Mouse (Mus musculus) spleen, embryonic (tissue): ENCODE results near the gene Mrpl43.
"Not testable (repeated sequence)": the region's sequence is repeated elsewhere in the genome, so short reads cannot be mapped to it uniquely, and the experiment has no call there.

Experiments used
- CTCF ChIA-PET: fragments of 350-600 bp; sonication (Branson Sonifier 250); formaldehyde crosslinking; loops from one replicate; lab custom pipeline; 2022; lab: Charles Lee

The Mrpl43 gene

DNA sequence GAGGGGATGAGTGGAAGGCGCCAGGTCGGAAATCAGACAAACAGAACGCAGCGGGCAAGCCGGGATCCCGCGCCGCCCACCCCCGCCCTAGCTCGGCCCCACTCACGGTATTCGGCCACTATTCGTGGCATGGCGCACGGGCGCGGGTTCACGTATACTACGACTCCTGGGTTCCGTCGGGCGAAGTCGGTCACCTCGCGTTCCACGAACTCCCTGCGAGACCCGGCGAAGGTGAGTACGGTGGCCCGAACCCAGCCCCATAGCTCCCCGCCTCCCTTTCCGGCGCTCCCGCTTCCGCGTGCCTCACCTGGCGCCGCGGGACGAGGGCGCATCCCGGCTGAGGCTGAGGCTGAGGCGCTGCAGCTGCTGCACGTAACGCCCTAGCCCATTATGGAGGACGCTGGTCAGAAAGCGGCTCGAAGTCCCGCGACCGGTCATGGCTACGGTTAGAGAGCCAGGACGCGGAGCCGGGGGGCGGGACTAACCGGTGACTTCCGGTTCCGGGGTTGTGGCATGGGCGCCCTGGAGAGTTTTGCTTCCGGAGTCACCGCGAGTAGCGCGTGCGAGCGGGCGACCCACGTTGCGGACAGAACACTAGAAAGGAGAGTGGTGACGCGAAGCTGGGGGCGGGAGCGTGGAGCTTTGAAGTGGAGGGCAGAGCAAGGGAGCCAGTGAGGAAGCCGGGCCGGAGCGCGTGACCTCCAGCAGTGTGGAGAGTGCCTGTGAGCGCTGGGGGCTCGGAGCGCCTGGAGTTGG lies at the start of gene Mrpl43:
Gene Mrpl43 (minus strand): TSS at position 486 of the 756 bp plus-strand sequence.
- CTCF ChIA-PET, result interaction anchor here (0.6 to 1.2 kb wide), 5 partner anchors 25 to 597 kb away, joined by 3 read pairs; partner anchors contain the start of gene Kazald1

DNA sequence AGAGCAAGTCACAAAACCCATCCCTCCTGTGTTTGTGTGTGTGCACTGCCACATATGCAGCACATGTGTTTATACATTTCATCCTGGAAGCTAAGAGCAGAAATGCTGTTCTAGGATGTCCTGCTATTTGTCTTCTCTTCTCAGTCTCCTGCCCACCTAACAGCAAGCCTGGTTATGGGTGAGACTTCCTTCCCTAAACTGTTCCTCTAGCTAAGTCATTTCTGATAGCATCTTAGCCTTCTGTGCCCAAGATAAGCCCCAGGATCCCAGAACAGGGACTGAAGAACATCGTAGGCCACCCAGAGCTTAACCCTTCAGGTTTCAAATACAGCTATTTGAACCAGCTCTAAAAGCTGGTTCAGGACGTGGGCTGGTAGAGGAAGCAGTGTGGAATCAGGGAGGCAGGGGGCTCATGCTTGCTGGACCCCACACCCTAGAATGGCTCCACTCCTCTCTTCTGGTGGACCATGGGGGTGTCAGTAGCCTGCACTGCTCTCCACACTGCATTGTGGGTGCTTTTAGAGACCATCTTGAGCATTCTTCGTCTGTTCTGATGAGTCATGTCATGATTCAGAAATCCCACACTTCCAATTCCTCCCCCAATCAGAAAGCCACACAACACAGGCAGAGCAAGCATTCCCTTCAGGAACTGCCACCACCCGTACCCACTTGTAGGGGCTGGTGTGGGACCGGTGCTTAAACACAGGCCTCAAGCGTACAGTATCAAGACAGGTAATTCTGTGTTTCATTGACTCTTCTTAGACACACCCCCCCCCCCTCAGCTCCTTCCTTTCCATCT lies 48.8 kb upstream of the Mrpl43 start:
- CTCF ChIA-PET, result interaction anchor here (0.6 kb wide), 3 partner anchors 38 to 1550 kb away, joined by 3 to 4 read pairs (median 3); no protein-coding TSS in a partner anchor

DNA sequence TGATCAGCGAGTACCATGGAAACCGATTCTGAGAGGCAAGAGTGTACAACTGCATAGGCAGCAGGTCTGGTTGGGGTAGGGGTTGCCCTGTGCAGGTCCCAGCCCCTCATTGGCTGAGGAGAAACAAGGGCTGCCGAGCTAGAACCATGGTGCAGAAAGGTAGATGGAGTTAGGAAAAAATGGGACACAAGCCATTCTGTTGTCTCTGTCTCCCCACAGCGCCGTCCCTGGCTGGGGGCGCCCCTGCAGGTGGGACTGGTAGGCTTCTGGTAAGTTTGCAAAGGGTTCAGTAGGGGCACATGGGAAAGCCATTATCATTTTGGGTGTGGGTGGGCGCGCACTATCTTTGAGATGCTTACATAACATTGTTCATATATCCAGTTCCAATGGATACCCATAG lies 47.2 kb upstream of the Mrpl43 start:
- CTCF ChIA-PET, result no interaction called here

DNA sequence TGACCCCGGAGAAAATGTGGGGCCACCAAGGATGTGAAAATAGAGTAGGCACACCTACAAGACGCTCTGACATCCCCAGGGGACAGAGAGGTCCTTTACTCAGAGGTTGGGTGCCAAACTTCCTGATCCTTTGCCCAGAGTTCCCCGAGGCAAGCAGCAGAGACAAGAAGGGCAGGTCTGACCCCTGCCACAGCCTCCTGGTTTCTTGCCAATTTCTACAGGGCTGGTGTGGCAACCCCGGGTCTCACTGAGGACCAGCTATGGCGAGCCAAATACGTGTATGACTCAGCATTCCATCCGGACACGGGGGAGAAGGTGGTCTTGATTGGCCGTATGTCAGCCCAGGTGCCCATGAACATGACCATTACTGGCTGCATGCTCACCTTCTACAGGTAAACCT lies 43.3 kb upstream of the Mrpl43 start:
- CTCF ChIA-PET, result no interaction called here

DNA sequence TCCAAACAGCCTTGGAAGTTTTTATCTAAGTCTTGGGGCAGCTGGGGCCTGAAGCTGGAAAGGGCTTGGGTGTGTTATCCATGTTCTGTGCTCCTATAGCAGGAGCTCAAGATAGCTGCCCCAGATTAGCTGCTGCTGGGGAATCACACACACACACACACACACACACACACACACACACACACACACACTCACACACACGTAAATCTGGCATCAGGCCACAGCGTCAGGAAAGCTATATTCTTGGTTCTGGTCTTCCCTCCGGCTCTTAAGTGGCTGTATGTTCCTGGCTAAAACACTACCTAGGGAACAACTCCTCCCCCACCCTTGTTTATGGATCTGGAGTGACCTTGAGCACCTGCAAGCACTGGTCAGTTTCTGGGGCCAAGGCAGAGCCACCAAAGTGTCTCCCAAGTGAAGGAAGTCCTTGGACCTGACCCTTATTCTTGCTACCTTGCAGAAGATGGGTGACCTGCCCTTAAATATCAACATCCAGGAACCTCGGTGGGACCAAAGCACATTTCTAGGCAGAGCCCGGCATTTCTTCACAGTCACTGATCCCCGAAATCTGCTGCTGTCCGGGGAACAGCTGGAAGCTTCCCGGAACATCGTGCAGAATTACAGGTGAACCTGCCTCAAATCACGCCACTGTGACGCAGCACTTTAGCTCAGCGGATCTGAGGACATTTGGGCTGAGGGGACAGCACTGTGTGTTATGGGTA lies 42.6 kb upstream of the Mrpl43 start:
- CTCF ChIA-PET, result no interaction called here

DNA sequence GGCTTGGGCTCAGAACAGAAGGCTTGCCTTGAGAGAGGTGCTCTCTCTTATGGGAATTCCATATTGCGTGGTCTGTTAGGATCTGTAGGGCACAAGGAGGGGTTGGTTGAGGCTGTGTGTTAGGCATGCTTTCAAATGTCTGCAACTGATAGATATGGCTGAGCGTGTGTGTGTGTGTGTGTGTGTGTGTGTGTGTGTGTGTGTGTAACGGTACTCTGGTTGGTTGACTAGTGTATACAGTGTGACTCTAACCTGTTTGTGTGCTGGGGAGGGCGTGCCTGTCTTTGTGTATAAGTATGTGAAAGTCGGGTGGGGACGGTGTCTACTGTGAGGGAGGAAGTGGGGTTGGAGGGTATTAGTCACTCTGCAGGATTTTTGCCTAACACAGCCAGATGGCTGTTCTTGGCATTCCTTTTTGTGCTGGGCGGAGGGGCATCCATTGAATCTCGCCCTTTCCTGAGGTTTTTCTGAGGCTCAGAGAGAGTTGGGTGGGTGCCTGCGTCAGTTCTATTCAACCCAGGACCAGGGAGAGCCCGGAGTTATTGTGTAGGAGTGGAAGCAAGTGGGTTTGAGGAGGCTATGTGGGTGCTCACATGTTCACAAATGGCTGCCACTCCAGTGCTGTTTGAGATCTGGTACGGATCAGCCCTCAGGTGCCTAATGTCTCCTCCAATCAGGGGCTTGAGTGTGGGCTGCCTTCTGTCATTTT lies 41.8 kb upstream of the Mrpl43 start:
- CTCF ChIA-PET, result interaction anchor here (0.8 to 1.6 kb wide), 3 partner anchors 10 to 21 kb away, joined by 4 to 7 read pairs (median 6); no protein-coding TSS in a partner anchor

DNA sequence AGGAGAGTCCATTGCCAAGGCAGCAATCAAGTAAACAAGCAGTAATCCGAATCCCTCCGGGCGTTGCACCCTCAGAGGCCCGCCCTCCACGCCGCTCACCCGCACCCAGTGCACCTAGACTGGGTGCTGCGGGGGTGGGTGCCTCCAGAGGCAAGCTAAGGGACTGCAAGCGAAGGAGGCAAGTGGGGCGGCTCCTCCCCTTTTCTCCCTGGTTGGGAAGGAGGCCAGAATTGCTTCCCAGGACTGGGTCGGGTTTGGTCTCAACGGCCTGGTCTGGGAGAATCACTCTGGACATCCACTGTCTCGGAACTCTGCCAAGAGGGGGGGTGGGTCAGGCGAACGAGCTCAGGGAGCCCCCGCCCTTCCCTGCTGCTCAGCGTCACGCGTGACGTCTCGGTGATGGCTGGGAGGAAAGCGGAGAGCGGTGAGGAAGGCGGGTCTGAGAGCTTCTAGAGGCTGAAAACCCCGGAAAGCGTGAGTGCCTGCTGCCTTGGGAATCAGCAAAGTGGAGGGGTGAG lies 41.2 kb upstream of the Mrpl43 start, which contains the start of gene Sfxn3:
Gene Sfxn3 (plus strand): TSS at position 87 of the 518 bp plus-strand sequence.
- CTCF ChIA-PET, result interaction anchor here (0.8 to 1.6 kb wide), 3 partner anchors 10 to 21 kb away, joined by 4 to 7 read pairs (median 6); no protein-coding TSS in a partner anchor

DNA sequence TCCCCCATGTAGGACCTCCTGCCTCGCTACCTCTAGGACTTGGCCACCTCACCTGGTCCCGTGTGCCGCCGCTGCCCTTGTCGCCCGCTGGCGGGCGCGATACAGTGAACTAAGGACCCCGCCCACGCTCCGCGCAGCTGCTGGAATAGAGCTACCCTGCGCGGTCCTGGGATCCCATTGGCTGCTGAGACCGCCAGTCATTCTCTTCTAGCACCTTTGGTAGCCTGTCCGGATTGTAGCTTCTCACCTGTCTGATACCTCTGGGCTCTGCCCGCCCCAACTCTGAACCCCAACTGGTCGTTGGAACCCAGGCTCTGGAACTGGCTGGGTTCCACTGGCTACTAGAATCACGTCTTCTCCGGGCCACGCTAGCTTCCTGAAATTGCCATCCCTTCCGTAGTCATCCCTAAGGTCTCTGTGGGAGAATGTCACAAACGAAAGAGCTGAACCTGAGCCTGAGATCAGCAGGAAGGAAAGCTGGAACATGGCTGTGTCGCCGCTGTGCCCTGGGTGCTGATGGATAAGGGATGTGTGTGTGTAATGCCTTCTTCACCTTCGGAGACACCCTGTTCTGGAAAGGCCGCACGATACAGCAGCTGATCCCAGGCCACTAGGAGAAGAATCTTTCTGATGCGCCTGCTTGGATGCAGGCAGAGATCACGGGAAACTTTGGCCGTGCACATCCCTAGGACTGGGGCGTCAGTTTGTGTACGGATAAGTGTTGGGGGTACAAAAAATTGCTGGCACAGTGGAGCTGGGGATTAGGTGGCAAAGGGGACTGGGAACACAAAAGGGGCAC lies 40.5 kb upstream of the Mrpl43 start:
- CTCF ChIA-PET, result interaction anchor here (0.5 to 1.6 kb wide), 3 partner anchors 11 to 964 kb away, joined by 4 to 6 read pairs (median 4); no protein-coding TSS in a partner anchor

DNA sequence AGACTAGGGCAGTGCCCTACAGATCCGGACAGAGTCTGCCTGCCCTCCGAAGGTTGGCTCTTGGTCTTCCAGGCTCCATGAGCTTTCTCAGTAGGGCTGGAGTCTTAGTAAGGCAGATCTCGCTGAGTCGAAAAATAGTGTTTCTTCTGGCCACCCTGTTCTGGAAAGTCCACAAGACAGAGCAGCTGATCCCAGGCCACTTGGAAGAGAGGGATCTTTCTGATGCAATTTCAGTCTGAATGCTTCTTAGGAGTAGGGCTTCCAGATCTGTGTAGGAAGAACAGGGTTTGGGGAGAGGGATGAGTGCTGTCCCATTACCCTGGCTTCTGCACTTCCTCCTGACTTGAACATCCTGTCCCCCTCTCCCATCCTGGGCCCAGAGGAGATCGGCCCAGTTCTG lies 39.4 kb upstream of the Mrpl43 start, which contains the start of gene Pdzd7:
Gene Pdzd7 (minus strand): TSS at position 67 of the 400 bp plus-strand sequence.
- CTCF ChIA-PET, result no interaction called here

DNA sequence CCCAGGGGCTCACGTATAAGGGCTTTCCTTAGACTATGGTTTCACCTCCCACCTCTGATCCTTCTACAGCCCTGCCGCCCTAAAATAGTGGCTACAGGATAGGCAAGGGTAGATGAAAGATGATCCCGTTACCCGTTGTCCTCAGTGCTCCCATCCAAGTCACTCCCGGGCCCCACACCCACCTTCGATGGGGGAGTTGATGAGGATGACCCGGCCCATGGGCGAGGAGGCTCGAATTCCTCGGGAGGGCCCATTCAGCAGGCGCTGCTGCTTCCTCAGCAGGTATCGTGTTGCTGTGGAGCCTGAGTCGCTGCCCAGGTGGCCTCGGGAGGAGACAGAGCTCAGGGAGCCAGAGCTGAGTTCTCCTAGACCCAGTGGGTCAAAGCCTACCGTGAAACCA lies 39.0 kb upstream of the Mrpl43 start:
- CTCF ChIA-PET, result no interaction called here

DNA sequence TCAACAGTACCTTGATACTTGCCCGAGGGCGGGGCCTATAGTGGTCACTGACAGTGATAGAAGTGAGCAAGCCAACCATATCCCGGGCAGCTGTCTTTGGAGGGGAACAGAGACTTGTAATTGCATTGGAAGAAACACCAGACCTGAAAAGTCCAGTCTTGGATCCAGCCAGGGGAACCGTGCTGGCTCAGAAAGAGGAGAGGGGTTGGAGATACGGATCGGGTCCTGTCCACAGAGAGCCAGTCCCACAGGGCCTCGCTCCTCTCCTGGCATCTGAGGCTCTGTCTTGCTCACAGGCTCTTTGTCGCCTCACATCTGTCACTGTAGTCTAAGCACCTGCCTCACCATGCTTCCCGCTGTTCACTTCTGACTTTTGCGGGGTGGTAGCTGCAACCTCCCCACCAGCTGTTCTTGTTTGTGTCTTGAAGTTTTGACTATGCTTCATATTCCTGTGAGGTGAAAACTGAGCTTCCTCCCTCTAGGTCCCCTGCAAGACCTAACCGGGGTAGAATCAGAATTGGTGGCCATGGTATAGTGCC lies 38.2 kb upstream of the Mrpl43 start:
- CTCF ChIA-PET, result interaction anchor here (0.6 kb wide), 1 partner anchor 27 kb away, joined by 6 read pairs; no protein-coding TSS in a partner anchor

DNA sequence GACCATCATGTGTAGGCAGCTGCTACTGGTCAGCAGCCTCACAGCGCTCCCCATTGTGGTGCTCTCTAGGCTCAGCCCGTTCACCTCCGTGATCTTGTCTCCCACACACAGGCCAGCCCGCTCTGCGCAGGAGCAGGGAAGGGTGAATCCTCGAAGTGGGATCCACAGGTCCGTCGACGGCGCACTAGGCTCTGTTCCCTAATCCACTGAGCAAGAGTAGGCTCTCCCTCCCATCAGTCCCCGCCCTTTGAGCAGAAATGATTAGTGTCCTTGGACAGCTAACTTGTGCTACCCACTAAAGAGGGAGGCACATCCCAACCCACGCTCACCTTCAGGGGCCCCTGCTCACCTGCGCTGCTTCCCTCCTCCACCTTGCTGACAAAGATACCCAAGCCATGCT lies 34.0 kb upstream of the Mrpl43 start:
- CTCF ChIA-PET, result no interaction called here

DNA sequence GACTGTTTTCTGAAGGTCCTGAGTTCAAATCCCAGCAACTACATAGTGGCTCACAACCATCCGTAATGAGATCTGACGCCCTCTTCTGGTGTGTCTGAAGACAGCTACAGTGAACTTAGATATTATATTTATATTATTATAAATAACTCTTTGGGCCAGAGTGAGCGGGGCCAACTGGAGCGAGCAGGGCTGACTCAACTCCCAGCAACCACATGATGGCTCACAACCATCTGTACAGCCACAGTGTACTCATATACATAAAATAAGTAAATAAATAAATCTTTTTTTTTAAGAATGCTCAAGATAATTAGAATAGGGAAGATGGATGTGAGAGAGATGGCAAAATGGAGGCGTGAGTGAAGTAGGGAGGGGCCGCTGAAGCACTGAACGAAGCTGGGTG lies 32.0 kb upstream of the Mrpl43 start:
- CTCF ChIA-PET, result not testable (repeated sequence)

DNA sequence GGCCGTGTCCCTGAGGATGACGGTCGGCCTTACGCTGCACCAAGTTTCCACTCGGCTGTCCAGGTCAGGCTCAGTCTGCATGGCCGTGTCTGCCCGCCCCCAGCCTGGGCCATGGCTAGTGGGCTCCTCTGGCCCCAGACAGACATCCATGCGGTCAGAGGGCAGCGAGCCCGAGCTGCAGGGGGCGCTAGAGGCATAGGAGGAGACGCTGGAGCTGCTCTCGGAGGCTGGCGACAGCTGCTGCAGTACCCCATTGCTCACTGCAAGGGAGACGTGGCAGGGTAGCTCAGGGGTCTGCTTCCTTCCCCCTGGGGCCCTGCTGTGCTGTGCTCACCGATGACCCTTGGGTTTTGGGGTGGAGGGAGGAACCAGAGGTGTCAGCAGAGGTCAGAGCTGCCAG lies 30.6 kb upstream of the Mrpl43 start:
- CTCF ChIA-PET, result no interaction called here

DNA sequence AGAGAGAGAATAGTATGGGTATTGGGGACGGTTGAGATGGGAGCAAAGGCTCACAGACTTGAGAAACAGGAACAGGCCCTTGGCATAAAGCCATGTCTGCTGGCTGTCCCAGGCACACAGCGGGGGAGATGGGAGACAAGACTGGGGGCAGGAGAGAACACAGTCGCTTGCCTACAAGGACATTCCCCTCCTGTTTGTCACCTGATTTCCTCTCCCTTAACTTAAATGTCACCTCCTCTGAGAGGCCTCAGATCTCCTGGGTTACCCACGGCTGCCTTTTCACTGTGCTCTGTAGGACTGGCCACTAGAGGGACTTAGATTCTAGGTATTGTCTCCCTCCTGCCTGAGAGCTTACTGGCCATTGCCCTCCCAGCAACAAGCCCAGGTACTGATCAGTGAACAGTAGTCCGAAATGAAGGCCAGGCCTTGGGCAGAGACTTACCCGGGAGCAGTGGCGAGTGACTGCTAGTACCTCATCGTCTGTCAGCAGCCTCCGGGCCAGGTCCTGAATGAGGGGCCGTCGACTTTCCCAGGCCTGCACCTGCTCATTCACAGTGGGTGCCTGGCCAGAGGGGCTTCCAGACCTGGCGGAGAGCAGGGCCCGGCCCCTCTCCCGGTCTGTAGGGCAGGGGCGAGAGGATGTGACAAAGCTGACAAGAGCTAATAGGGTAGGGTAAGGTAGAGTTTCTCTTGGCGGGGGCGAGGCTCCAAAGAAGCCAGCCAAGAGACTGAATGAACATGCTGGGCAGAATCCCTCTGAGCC lies 26.5 kb upstream of the Mrpl43 start:
- CTCF ChIA-PET, result interaction anchor here (3.6 kb wide), 1 partner anchor 16 kb away, joined by 29 read pairs; no protein-coding TSS in a partner anchor

DNA sequence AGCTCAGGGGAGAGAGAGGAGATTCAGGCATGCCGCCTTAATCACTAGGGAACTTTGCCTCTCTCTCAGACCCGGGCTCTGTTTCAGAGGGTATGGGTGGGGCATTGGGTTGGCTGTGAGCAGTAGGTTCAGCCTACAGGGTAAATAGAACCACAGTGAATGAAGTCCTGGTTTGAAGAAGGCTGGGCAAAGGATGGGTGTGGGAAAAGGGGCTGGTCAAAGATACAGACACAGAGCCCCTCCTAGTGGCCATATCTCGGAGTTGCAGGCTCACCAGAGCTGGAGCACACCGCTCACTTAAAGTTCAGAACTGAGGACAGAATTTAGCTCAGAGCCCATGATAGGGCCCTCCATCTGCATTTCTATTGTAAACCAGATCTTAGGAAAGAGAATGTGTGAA lies 25.5 kb upstream of the Mrpl43 start:
- CTCF ChIA-PET, result interaction anchor here (1.1 to 3.6 kb wide), 4 partner anchors 15 to 26 kb away, joined by 3 to 29 read pairs (median 15); partner anchors contain the start of genes Sfxn3 and Twnk

DNA sequence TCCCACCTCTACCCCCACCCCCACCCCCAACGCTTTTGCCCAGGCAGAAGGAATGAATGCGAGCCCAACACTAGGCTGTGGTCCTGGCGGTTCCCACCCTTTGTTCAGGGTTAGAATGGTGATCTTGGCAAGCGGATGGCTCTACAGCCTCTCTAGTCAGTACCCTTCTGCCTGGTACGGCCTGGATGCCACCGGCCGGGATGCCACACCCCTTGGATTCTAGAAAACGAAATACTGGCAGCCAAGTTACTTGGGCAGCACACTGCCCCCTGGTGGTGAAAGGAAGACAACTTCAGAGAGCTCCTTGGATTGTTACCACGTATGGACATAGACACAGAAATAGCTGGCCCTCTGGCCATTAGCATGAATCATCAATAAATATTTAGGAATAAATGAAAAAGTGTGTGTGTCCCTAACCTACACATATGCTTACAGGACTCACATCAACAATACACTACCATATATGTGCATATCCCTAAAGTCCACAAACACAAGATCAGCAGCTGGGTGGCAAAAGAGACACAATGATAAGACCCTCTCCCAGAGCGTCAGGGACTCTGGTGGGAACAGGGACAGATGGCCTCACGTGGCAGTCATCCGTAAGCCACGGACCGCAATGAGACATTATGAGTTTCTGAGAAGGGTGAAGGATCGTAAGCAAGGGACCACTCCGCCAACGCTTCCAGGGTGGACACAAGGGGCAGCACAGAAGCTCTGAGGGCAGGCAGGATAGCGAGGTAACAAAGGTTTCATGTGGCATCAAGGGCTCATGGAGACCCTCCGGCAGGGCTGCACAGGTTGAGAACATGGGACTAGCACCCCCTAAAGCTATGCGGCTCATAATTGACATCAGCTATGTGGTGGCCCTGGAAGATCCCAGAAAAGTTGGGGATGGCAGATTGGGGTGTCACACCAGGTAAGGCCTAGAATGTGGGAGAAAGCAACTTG lies 24.8 kb upstream of the Mrpl43 start:
- CTCF ChIA-PET, result interaction anchor here (0.6 to 3.6 kb wide), 9 partner anchors 10 to 886 kb away, joined by 3 to 29 read pairs (median 4); partner anchors contain the start of genes Sfxn3 and Twnk
